Mouse (Mus musculus): Measurements from ENCODE around the gene Ppip5k2.

Ppip5k2 gene

DNA sequence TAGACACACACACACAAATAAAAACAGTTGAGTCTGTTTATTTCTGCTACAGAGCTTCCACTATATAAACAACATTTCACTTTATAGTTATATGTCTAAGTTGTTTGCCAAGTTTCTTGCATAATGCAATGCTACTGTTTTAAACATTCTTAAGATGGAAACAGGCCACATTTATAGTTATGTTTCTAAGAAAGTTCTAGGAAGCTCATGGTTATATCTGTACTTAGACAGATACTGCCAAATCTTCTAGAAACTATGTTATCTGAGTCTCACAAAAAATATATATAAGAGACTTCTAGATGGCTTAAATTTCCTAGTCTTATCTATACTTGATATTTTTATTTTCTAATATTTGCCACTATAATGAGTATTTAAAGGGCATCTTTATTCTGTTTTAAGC, 17.0 kb downstream of the Ppip5k2 start:
- DNase-seq, result no peak

DNA sequence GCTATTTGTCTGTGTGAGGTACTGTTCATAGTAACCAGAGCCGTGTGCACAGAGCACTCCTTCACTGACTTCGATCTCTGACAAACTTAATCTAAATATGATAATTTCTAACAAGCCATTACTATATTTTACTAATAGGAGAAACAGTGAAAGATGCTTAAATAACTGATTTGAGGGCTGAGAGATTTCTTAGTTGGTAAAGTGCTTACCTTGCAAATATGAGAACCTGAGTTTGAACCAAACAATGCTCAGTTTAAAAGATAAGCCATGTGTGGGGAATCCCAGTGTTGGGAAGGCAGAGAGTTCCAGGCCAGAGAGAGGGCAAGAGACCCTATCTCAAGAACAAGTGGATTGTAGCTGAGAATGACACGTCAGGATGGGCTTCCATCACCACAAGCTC, 22.0 kb downstream of the Ppip5k2 start:
- no peak for DNase-seq

DNA sequence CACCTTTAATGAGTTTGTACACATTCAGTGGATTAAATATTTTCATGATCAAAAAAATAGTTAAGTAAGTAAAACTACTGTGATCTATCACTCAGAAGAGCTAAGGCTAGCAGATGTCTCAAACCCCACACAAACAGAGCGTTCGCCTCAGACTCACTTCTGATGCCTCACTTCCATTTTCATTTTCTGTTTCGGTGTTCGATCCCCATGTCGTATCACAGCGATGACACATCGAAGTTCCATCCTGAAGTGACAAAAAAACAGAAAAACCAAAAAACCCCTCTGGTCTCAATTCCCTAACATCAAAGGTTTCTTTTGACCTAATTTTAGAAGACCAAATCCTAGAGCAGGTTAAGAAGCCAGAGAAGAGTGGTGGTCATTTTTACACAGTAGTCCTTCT, 23.9 kb downstream of the Ppip5k2 start:
- no peak for DNase-seq

DNA sequence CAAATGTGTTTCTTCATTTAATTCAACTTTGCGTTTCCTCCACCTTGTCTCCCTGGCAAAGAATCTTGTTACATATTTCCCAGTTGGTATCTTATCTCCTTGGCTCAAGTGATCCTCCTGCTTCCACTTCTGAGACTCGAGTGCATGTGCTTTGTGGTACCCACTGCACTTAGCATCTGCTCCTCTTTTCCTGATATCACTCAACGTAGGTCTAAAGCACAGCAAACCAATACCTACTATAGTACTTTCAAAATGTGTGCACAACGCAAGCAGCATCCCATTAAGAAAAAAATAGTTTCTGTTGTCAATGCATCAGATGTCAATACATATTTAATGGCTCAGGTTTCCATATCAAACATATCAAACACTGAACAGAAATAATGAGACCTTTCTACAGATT, 24.5 kb downstream of the Ppip5k2 start:
- DNase-seq, result no peak

DNA sequence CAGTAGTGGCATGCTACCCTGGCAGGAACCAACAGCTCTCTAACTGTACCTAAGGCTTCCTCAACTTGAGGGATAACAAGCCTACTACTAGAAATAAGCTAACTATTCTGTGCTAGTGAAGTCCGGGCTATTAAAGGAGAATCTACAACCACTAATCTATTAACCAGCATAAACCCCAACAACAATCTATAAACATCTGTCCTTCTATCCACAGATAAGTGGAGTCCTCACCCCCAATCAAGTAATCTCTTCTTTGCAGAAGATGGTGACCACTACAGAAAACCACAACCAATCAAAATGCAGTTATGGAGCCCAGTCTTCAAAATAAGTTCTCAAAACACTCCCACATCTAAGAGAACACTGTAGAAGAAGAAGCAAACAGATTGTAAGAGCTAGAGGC, 27.1 kb downstream of the Ppip5k2 start:
- no peak for DNase-seq

DNA sequence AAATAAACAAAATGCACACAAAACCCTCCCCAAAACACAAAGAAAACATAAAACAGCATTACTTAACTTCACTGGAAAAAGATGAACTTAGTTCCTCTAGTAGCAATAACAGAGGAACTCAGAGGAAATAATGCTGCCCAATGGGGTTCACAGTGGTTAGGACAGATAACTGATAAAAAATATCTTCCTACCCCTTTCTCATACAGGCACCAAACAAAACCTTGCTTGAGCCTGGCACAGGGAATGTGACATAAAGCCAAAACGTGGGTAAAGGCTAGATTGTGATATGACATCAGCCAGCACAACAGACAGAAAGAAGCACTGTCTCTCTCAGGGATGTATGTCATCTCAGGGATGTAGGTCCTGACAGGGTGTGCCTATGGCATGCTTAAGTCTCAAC, 40.9 kb downstream of the Ppip5k2 start:
- DNase-seq, result no peak

DNA sequence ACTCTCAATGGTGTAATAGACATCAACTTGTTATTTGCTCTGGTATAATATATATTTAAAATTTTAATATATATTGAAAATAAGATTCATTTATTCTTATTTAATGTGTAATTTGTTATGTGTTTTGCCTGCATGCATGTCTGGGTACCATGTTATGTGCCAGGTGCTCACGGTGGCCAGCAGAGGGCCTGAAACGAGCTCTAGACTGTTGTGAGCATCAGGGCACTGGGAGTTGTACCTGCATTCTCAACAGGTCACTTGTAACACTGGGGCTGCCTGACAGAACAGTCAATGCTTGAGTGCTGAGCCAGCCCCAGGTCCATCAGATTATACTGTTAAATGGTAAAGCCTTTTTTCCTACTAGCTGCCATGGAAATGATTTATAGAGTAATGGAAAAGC, 43.5 kb downstream of the Ppip5k2 start:
- peak; percentile 9 for DNase-seq

DNA sequence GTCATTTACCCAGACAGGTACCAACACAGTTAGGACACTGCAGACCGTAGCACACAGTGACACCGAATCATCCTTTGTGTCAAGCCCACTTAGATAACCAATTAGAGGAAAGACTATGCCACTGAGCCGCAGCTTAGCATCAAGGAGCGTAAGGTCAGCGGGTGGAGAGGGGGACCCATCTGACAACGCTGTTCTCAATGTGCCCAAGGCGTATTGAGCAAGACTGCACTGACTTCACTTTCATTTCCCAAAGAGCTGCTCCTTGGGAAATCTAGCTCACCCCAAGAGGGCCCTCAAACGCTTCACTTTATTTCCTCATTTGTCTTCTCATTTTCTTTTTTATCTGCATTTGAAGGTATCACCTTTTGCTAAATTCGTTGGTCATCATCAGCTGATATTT, 51.8 kb downstream of the Ppip5k2 start:
- no peak for DNase-seq

DNA sequence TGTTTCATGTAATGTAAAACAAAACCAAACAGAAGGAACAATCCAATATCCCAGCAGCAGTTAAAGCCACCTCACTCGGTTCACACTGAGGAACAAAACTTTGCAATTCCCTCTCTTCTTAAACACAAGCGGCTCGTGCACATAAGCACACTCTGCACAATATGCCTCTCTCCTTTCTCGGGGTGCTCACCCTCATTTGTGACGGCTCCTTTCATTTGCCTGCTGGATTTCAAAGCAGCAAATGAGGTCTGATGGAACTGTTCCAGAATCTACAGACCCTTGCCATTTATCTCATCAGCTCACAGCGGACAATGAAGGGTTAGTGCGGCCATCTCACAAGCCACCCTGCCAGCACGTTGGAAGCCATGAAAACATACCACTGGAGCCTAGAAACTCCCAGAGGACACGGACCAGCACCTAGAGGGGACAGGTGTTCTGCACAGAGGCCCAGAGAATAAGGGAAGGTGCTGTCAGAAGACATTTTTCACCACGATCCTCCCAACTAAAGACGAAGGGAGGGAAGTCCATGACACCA, 55.8 kb downstream of the Ppip5k2 start:
- no peak for DNase-seq

DNA sequence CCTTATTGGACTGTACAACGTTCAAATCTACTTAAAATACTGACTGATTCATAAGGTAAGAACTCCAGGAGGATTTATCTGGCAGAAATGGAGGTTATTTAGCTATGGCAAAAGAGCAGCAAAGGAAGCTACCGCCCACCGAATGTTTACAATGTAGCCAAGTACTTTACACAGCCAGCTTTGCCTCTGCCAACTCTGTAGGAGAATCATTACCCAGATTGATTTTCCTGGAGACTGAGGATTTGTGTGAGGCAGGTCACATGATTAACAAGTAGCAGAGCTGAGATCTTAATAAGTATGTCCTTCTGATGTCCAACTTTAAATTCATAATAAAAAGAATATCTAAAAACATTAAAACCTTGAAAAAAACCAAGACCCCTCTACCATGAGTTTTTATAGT, 59.7 kb downstream of the Ppip5k2 start:
- no peak for DNase-seq

DNA sequence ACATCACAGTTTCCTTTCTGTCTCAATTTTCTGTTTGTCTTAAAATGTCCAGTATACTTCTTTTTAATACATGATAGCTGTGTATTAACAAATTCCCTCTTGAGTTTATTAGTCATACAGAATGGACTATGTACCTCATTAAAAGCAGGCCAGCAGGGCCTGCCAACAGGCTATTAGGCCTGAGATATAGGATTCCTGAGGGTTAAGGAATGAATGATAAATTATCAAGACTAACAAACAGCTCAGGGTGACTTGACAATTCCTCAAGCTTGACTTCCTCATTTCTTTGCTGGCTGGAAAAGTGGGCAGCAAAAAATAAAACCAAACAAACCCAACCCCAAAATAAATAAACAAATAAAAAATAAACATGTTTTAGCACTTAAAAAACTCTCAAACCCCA, 64.8 kb downstream of the Ppip5k2 start:
- no peak for DNase-seq

DNA sequence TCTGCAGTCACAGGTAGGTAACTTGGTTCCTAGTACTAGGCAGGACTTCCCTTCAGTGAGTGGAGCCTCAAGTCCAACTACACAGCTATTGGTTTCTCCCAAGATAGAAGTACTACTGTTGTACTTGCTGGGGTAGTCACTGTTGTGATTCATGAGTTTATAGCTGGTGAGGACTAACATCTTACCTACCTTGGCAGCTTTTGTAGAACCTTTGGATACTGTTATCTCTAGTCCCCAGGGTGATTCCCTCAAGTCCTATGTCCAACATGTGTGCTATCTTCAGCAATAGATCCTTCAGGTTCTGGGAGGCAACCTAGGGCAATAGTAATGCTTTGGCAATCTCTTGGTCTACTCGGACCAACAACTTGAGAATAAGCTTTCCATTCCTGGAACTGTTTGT, 65.6 kb downstream of the Ppip5k2 start:
- no peak for DNase-seq

DNA sequence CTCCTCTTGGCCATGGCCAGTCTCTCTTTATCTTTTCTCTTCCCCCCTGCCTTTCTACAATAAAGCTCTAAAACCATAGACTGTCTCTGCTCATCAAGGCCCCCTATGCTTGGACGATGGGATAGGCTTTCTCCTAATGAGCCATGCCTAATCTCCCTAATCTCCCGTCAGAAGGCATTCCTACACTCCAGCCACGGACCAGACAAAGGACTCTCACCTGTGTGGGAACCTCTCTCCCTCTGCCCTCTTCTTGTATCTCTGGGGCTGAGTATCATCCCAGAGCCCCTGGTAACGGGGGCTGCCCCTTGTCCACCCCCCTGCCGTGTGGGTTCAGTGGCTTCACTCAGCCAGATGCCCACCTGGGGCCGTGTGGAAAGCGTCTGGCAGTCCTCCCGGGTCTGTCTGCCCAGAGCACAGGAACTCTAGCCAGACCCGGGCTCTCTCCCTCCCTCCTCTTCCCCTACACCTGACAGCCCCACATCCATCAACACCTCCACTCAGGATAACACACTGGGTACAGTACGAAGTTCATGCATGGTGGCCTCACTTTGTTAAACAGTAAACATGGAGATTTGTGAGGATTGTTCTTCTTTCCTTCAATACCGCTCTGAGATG, 71.1 kb downstream of the Ppip5k2 start:
- DNase-seq, result peak; percentile 2

DNA sequence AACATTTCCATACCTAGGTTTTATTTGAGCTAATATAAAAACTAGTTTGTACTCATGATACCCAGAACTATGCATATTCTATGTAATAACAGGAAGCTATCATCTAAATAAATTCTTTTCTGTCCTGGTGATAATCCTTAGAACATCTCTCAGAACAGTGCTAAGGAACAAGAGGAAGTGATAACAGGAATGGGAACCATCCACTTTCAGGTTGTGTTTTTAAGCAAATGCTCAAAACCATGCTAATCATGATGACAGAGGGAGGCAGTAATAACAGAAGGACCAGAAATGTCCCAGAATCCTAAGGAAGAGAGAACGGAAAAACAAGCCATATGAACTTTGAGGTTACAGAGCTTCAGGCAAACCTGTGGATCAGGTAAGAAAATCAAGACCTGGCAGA, 72.9 kb downstream of the Ppip5k2 start:
- DNase-seq, result no peak

DNA sequence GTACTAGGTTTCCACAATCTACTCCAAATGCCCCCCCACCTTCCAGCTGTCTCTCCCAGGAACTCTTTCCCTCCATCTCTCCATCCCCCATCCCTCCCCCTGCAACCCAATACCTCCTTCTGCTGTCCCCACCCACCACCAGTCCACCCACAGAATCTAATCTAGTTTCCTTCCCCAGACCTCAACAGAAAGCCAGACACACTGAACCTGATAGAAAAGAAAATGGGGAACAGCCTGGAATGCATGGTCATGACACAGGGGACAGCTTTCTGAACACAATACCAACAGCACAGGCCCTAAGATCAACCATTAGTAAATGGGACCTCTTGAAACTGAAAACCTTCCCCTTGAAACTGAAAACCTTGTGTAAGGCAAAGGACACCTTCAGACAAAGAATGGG, 76.4 kb downstream of the Ppip5k2 start:
- DNase-seq, result no peak

DNA sequence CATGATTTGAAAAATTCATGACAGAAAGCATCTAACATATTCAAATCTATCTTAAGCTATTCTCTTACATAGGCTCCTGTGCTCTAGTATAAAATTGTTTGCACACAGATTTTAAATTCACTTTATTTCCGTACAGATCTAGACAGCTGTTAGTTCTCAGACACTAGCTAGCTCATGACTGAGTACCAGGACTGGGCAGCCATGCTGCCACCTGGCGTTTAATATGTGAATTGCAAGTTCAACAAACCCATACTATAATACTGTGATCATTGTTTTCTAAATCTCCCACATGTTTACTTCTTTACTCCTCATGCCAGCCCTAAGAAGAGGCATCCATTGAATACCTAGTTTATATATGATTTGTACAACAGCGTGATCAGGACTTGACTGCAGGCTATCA, 81.5 kb downstream of the Ppip5k2 start:
- DNase-seq, result peak; percentile 56

DNA sequence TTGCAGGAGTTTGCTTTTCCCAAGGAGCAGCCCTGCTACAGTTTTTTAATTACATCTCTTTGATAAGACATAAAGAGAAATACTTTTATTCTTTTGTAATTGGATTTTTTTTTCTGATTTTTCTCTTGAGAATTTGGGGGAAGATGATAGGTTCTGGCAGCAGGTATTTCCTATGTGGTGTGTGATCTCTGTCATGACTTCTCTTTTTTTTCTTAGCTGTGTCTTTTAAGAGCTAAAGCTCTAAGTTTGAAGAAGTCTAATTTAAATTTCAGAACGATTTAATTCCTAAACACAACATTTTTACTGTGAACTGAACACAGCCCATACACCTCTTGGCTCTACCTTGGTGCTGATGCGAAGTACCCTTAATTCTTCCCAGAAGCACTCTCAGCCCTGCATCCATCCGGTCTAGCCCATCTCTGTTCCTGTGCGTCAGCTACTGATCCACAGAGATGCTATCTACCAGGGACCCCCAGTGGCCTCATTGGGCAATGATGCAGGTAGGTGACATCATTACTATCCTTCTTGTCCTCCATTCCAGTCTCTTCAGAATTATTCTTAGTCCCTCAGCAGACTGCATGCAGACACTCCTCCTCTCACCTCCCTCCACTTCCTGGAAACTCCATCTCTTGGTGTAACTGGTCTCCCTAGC, 93.6 kb downstream of the Ppip5k2 start:
- no peak for DNase-seq

DNA sequence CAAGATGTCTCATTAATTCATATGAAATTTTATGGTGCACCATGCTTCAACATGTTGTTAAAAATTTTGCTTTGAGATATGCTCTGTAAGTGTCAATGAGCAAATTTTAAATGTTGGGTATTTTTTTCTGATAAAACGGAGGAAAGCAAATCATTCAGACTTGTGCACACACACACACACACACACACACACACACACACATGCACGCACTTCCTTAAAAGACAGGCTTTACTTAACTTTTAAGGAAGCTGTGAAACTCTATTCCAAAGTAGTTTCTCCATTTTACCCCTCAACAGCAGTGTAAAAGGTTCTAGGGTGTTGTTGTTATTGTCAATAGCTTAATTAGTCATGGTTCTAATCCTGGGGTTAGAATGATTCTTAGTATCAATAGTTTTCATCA, 94.1 kb downstream of the Ppip5k2 start:
- no peak for DNase-seq

DNA sequence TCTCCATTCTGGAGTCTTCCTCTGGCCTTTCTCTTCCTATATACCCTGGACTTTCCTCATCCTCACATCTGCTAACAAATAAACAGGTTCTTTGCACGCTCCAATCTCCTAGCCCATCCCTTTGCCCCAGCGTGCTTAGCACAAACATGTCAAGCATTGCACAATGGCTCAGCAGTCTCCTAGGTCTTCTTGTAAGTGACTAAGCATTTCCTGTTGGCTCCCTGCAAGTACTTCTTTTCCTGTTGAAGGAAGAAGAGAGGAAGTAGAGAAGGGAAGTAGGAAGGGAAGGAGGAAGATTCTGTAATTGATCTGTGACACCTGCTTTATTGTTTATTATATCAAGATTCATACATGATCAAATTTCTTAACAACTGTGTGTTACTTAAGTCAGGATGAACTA, 97.4 kb downstream of the Ppip5k2 start:
- DNase-seq, result no peak

DNA sequence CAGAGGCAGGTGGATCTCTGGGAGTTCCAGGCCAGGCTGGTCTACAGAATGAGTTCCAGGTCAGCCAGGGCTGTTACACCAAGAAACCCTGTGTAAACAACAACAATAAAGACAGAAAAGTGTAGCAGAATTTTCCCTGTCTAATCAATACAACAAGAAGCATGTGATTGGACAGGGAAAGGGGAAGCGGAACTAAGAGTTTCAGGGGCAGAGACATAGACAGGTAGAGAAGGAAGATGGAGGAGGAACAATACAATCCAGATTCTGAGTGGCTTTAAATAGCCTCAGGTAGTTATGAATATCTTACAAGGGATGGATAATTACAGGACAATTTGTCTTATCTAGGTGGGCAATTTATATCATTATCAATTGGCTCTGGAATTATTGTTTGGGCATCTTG, 102.9 kb downstream of the Ppip5k2 start:
- DNase-seq, result no peak

DNA sequence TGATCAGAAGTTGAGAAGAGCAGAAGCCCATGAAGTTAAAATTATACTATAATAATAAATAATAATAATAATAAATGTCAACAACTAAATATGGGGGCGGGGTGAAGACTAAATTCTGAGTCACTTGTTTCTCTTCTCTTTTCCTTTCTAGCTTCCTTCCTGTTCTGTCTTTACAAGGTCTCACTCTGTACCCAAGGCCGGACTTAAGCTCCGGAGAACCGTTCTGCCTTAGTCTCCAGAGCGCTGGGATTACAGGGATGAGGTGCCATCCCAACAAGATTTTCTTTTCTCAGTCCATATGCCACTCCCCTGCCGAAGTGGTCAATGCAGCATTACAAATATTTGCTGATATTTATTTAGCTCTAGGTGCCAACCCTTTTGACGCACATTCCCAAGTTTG, 107.9 kb downstream of the Ppip5k2 start:
- peak; percentile 47 for DNase-seq

DNA sequence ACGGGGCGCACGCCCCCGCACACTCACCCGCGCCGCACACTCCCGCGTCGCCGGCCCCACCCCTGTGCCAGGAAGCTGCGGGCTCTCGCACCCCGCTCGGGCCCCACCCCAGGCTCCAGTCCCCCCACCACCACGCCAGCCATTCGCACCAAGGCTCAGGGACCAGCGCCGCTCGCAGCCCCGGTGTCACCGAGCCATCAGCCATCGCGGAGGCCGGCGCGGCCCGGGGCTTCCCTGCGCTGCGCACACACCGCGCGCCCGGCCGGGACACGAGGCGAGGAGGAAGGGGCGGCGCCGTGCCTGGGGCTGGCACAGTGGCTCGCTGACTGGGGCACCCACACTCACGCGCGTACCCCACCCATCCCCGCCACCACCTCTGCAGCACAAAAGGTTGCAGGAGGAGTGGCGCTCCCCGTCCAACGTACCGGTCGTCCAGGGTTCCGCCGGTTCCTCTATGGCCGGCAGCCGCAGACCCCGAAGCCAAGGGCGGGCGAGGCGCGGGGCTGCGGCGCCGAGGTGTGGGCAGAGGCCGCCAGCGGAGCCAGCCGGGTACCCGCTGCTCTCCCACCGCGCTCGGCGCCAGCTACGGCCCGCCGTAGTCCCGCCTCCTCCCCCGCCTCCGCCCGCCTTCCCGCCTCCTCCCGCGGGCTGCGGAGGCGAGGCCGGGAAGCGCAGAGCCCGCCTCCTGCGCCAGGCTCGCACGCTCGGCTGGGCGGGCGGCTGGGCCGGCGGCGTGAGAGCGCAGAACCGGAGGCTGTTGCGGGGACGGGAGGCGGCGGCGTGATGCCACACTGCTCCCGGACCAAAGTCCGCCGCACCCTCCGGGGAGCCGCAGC, 108.6 kb downstream of the Ppip5k2 start, which contains the start of gene D1Ertd622e:
Gene D1Ertd622e, minus strand, starts transcription at position 669 of the 836 bp plus-strand sequence.
- peak; percentile 89 for DNase-seq

DNA sequence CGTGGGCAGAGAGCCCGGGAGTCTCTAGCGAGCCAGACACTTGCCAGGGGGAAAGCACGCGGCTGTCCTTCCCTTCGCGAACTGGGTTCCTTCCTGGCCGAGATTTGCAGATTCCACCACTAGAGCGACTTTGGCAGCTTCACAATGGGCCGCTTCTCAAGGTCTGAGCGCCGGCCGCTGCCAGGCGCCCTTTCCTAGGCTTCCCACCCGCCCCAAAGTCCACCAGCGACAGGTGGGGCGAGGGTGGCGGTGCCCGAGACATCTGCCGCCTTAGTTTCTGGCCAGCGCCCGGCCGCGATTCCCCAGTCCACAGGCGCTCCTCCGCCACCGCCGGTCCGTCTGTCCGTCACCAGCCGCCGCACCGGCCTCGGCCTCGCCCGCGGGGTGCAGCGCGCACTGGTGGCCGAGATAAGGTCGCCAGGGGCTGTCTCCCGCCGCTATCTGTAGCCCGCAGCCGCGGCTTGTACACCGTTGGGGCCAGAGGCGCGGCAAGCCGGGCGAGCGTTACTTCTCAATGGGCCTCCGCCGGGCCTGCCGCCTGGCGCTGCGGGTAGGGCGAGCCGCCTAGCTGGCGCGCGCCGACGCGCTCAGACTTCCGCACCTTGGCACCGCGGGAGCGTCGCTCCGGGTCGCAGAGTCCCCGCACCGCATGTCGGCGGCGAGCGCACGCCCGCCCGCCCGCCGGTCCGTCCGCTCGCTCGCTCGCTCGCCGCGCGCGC, 109.4 kb downstream of the Ppip5k2 start:
- peak; percentile 78 for DNase-seq

Data from embryo, embryonic 11 days (tissue).